Mouse (Mus musculus) lung, adult 2 months (tissue): ENCODE data around the gene Apoc4.

Experiments used
- CTCF ChIP-seq: fragments of 200-500 bp; IDR thresholded peaks from 2 replicates; pipeline ENCODE4 v1.5.1; 2011; ENCODE audit warnings: mild to moderate bottlenecking, low read length, control low read depth; ENCODE audit not compliant: insufficient read depth
- POLR2A ChIP-seq: fragments of 200-500 bp; IDR thresholded peaks from 2 replicates; pipeline ENCODE4 v1.6.1; 2011; ENCODE audit warnings: low read depth, mild to moderate bottlenecking, control low read depth, low read length, borderline replicate concordance; ENCODE audit errors: extremely low read depth

- no peak for TF ChIP-seq POLR2A
- TF ChIP-seq CTCF: no peak
Observed at GRCm38 (mm10) chr7:19635074-19635827, 46.0 kb downstream of the Apoc4 start.
